Mouse (Mus musculus): ENCODE data around the gene Ccdc160.

Gene Ccdc160

DNA sequence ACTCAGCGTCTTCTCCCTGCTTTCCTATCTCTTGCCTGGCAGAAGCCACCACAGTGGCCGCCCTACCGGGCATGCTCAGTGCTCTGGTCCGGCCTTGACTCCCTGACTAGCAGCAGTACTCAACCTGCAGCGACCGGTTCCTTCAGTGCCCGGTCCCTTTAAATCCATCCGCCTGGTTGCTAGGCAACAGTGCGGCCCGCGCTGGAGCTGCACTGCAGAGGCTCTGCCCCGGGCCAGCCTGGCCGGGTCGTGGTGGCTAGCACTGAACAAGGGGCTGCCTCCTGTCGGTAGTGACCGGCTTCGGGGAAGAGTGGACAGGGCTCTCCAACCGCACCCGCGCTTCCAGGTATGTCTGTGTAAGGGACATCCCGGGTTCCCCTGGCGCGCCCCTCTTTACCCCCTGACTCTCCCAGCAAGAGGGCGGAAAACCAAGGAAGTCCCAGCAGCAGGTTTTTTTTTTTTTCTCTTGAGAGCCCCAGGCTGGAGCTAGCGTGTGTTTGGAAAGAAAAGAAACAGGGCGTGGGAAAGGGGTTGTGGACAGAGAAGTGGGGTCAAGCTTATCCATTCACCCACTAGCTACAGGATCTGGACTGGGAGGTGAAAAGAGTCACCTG lies at the start of gene Ccdc160:
TSS of gene Ccdc160 (plus strand) at position 221 of the 614 bp plus-strand sequence.
- DNase-seq (ENCODE audit: low spot score) = peak; percentile 78

DNA sequence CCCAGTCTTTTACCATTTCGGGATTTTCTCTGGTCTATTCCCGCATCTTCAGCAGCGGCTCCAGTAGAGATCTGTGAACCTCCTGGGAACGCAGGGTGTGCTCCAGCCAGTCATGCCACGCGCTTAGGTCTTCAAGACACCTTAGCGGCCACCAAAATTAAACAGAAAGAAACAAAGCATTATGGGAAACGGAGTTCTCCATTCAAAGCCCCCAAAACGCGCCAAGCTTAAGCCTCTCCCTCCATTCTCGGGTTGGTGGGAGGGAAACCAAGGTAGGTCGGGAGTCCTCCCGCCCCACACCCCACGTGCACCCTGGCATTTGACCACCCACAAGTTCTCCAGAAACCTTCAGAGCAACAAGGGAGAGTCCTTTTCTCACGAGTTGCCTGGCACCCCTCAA lies 47.2 kb upstream of the Ccdc160 start:
- DNase-seq (ENCODE audit: low spot score) = no peak

DNA sequence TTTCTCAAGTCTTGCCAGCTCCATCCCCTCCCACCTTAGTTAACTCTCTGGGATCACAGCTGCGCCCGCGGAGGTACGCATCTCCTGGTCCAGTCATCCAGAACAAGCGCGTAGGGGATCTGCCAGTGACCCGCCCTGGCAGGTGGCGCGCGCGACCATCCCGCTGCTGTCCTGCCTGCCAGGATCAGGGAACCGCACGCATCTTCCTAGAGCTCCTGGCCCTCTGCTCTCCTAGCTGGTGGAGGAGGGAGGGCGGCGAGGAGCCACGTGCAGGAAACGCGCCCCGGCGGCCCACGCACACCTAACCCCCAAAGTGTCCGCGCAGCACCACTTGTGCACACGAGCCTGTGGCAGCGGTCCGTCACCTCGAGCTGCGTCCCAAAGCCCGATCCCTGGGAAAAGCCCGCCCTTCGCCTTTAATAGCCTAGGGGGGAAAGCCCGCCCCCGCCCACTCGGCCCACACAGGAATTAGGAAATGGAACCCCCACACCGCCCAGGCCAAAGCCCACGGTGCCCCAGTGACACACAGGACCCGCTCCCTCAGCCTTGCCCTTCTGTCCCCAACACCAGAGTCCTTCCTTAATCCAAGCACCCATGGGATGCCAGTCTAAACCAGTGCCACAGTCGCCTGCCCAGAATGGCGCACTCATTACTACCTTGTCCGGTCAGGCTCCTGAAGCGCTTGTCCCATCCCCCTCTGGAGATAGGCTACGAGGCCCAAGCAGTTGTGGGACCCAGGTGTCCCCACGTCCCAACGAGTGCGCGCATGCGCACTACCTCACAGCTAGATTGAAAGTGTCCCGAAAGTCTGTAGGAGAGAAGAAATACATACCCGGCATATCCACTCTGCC lies 46.6 kb upstream of the Ccdc160 start:
- DNase-seq (ENCODE audit: low spot score) = peak; percentile 37

DNA sequence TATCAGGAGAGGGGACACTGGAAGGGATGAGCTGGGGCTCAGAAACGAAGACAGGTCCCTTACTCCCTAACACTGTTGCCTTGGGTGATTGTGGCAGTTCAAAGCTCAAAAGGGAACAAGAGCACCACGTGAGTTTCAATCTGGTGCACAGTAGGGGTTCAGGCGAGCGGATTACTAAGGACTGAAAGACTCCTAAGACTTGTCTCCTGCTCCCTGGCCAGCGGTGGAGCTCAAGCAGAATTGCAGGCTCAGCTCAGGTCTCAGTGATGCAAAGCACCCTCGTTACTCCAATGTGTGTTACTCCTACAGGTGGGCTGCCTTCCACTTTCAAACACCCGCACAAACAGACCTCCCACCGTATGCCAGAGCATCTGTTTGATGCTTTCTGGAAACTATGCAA lies 45.5 kb upstream of the Ccdc160 start:
- no peak for DNase-seq (ENCODE audit: low spot score)

DNA sequence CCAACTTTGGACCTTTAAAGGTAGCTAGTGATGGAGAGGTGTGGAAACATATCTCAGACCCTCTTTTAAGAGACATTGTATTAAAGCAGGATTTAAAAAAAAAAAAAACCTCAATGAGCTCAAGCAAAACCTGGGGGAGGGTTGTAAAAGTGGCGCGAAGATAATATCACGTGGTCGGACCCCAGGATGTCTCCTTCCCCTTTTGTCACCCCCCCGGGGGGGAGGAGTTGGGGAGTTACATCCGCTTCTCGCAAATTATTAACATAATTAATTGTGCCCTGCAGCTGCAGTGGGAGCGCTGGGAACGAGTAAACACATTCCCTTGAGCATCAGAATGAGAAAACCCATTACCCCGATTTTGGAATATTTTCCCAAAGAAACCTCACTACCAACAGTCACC lies 45.1 kb upstream of the Ccdc160 start:
- DNase-seq (ENCODE audit: low spot score) = no peak

DNA sequence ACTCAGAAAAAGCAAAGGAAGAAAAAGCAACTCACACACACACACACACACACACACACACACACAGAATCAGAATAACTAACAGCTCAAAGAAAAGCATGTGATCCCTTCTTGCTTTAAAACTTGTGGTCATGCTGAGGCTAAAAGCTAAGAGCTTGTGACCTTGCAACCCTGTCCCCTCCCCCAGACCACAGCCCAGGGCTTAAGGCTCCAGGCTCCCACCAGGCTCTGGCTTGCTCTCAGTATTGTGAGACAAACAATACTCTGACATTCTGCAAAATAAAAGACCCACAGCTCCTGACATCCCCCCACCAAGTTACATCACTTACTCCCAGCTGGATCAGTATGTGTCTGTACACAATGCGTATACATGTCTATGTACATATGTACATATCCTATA lies 44.2 kb upstream of the Ccdc160 start:
- no peak for DNase-seq (ENCODE audit: low spot score)

DNA sequence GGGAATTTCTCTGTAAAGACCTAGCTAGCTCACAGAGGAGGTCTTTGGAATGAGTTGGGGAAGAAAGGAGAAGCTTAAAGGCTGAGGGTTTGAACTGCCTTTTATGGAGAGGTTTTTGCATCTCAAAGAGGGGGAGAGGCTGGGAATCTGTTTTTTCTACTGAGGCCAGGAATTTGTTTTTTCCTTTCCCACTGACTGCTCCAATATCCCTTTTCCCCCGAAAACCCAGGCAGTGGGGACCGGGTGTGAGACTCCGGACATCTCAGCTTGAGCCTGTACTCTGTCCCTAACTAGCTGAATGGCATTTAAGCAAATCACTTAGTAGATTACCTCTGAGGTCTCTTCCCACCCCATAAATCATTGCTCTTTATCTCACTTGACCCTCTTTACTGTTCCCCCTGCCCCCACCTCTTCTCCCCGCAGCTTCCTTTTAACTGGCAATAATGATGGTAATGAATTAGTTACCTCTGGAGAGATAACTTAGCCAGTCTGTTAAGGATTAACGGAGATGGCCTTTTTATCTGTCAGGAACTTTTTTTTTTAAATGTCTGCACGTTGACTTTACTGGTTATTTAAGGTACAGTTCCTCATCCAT lies 37.4 kb upstream of the Ccdc160 start:
- no peak for DNase-seq (ENCODE audit: low spot score)

DNA sequence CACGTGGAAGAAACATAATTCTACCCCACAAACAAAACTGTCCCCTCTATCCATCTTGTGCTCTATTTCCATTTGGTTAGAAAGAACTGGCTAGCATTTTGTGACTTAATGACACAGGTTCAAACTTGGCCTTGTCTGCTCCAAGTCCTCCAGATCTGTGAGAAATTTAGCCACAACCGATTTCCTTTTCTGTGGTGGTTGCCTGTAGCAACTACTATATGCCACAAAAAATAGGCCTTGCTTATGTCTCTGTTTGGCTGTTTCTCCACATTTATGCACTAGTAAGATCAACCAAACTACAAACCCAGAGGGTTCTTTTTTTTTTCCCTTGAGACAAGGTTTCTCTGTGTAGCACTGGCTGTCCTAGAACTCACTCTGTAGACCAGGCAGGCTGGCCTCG lies 33.8 kb upstream of the Ccdc160 start:
- DNase-seq (ENCODE audit: low spot score) = no peak

DNA sequence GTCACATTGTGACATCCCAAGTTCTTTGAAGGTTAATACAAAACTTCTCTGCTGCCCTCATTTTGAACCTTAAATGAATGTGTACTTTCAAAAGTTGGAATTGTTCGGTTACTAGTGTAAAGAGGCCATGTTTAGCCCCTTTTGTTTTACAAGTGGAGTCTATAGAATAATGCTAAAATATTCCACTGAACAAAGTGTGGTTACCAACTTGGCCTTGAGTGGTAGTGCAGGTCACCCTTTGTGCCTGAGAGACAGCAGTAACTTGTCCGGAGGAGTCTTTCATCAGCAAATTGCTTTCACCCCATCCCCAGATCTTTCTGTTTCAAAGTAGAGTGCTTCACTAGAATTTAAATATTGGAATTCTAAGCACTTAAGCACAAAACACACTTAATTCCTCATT lies 31.8 kb upstream of the Ccdc160 start:
- DNase-seq (ENCODE audit: low spot score) = no peak

DNA sequence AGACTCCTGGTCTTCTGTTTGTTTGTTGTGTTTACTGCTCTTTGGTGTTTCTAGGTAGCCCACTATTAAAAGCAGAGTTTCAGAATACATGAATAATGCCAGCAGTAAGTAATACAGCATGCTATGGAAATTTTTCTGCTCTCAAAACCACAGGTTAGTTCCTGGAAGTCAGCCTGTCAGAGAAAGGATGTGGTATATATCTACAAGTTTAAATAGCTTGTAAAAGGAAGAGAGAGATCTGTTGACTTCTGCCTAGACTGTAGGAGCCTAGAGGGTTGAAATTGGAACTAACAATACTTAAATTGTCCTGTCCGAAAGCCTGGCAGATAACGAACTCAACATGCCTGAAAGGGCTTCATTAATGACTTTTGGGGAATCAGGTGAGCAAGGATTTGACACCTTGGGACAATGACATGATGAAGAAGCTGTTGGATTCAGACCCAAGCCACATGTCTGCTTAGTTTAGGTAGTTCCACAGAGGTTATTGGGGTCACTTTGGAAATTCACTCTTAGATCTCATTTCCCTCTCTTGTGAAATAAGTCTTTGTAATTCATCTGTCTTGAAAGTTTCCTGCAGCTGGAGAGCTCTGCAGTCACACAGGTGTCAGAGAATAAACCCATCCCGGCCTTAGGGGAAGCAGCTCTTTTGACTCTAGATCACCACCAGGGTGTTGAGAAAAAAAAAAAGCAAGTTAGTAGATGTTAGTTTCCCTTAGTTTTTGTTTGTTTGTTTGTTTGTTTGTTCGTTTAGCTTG lies 30.6 kb upstream of the Ccdc160 start:
- no peak for DNase-seq (ENCODE audit: low spot score)

DNA sequence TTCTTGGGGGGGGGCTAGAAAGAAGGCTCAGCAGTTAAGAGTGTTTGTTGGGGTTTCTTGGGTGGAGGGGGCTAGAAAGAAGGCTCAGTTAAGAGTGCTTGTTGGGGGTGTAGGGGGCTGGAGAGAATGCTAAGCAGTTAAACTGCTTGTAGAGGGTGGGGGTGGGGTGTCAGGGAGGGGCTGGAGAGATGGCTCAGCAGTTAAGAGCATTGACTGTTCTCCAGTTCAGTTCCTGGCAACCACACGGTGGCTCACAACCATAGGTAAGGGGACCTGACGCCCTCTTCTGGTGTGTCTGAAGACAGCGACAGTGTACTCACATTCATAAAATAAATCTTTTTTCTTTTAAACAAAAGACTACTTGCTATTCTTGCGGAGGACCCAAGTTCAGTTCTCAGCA lies 28.8 kb upstream of the Ccdc160 start:
- no peak for DNase-seq (ENCODE audit: low spot score)

DNA sequence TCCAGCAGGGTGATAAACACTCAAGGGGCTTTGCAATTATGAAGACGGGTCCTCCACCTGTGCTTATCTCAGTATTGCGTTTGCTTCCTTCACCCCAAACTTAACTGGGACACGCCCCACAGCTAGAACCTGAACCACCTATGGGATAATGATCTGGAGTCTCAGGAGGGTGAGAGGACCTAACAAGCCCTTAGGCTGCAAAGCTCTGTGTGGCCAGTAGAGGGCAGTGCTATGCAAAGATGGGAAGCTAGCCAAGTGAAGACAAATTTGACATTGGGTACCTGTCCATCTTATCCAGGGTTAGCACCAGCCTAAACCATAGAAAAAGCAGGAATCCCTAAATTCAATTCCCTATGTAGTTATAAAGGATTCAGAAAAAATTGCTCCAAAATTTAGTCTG lies 15.0 kb upstream of the Ccdc160 start:
- peak; percentile 44 for DNase-seq (ENCODE audit: low spot score)

DNA sequence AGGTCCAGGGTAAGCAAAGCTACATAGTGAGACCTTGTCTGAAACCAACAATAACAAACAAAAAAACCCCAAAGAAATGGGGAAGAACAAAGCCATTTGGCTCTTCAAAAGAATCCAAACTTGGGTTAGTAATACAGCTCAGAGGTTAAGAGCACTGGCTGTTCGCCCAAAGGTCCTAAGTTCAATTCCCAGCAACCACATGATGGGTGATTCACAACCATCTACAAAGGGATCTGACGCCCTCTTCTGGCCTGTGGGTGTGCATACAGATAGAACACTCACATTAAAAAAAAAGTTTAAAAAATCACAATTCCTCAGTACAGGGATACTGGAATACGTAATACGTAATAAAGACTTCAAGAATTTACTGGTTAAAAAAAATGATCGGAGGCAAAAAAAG lies 13.3 kb upstream of the Ccdc160 start:
- DNase-seq (ENCODE audit: low spot score) = no peak

DNA sequence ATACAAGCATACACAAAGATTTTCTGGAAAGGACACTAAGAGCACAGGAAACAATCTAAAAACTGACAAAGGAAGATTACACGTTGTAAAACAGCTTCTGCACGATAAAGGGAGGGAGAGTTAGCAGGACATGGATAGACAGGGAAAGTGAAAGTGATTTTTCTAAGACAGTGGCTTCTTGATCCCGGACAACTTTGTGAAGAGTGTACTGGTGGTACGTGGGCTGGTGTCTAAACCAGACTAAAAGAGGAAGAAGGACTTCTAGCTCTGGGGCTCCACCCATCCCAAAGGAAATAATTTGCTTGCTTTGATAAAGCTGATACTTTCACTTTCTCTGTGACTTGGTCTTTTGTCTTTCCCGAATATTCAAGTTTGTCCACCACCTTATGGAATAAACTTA lies 7.1 kb upstream of the Ccdc160 start:
- no peak for DNase-seq (ENCODE audit: low spot score)

DNA sequence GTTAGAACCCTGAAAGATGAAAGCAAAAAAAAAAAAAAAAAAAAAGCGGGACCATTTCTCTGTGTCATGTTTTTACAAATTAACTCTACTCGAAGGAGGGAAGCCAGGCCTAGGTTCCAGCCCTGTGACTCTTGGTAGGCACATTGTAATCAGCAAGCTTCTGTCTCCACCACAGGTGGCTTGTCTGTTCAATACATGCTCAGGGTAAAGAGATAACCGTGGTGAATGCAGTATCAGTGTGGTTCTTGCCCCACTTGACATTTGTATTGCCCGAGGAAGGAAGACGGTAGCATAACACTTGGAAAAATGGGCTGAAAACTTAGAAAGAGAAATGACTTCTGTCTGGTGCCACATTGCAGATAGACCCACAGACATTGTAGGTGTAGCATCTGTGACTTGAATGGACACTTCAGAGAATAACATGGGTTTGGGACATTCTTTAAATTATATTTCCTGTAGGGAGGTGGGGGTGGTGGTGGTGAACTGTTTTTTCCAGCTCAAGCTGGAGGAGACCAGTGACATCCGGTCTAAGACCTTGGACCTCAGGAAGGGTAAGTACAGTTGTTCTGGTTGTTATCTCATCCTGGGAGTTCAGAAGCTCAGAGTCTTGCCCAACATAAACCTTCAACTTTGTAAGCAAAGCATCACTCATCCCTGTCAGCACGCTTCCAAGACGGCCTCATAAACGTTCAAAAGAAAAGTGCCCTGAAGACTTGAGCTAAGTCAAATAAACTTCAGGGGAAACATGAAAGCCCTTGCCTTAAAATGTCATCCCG lies 1.1 kb downstream of the Ccdc160 start:
- DNase-seq (ENCODE audit: low spot score) = no peak

DNA sequence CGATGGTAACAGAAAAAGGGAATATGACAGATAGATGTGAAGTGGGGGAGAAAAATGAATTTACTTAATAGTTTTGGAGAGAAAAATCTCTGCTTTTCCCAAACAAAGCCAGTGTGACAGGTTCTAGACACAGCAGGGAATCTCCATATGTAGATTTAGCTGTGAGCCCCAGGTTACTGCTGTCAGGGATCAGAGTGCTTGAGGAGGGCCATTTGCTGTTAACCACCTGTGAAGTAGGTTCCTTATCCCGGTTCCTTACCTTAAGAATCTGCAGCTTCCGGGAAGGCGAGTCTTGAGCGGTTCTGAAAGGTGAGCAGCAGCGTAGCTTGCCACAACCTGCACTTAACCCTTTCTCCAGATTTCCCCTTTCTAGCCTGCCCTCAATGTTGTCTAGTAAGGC lies 1.9 kb downstream of the Ccdc160 start:
- no peak for DNase-seq (ENCODE audit: low spot score)

DNA sequence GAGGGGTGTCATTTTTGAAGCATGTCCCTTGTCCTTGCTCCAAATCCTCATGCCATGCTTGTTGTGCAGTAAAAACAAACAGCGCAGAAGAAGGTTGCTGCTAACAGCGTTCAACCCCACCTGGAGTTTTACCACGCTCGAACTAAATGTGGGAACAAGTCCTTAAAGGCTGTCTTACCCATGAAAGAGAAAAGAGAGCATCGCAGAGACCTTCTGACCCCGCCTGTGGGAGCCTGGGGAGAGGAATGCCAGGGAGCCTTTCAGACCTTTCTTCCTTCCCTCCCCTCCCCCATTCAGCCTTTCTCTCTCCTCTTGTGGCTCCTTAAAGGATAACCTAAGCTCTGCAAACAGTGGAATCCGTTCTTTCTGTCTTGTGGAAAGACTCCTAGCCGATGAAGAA lies 4.8 kb downstream of the Ccdc160 start:
- no peak for DNase-seq (ENCODE audit: low spot score)

DNA sequence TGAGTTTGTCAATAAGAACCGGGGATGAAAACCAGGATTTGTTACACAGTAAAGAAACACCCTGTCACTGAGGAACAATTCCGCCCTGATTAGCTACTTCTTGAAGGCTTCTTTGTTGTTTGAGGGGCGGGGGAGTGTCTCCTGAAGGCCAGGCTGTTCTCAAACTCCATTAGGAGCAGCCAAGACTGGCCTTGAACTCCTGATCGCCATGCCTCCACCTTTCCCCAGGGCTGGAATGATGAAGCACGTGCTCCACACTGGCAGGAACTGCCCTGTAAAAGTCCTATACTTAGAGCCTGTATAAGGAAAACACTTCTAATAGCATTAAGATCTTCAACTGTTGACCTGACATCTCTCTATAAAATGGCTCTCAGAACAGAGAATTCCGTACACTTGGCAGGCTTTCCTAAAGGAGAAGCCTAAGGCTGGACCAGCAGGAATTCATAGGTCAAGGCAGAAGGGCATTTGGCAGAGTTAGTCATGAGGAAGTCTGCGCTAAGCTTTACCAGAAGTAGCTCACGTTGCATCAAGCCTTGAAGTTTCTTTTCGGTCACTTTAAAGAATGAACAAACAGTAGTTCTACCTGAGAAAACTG lies 6.1 kb downstream of the Ccdc160 start:
- DNase-seq (ENCODE audit: low spot score) = peak; percentile 64

DNA sequence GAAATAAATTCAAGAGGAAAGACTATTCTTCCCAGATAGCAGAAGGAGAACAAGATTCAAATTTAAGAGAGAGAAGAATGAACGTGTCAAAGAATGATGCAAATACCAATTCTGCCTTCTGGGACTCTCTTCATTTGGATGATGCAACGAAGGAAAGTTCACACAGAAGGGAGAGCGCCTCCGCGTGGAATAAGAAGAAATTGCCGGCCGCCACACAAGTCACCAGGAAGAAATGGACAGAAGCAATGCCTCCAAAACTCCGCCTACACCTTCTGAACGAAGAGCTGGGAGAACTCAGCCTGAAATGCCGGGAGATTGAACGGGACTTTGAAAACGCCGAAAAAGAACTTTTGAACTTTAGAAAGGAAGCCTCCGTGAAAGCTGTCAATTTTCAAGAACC lies 7.3 kb downstream of the Ccdc160 start:
- DNase-seq (ENCODE audit: low spot score) = no peak

DNA sequence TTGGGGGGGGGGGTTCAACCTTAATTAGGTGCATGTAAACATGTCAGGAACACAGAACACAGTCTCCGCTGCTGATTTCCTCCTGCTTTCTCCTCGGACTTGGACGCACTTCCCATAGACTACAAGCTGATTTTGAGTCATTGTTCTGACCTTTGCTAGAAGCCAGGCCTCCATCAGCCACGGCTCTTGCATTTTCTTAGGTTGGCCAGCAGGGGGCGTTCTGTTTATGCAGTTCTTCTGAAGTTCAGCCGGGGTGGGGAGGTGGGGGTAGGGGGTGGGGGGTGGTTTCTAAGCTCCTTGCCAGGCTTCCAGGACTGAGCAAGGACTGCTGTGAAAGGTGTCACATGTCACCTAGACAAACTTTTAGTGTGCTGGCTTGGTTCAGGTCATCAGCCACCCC lies 8.6 kb downstream of the Ccdc160 start:
- DNase-seq (ENCODE audit: low spot score) = peak; percentile 45

DNA sequence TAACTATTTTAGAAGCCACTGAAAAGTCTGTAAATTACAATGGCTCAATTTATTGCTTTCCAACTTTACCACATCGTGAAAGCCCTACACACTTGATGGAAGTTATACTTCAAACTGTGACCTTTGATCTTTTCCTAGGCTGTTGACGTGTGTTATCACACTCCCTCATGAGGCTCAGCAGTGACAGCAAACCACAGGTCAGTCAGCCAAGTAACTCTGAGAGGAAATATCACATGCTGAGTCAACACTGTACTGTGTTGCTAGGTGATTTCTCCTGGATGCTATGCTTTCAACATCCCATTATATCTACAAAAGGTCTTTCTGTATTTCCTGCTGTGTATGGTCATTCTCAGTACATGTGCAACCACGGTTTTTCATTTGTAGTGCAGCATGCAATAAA lies 28.3 kb downstream of the Ccdc160 start:
- no peak for DNase-seq (ENCODE audit: low spot score)

Measured in testis, postnatal 10 days (tissue).